Mouse (Mus musculus): ENCODE results near the gene Arpc1b. TPM values are rescaled to one million over a fixed set of nuclear protein-coding genes. Genes with fewer than 3 reads are reported as not detected.
A peak's percentile ranks its signal among the peaks of the same experiment; 100 is the strongest.
"Not testable (repeated sequence)": the region's sequence is repeated elsewhere in the genome, so short reads cannot be mapped to it uniquely, and the experiment has no call there.

Gene Arpc1b
- polyA plus RNA-seq (2016; fragmentation: Nextera tagmentation; extraction: Ambion mirVana), result 52.2 and 65.6 TPM in 2 replicates

DNA sequence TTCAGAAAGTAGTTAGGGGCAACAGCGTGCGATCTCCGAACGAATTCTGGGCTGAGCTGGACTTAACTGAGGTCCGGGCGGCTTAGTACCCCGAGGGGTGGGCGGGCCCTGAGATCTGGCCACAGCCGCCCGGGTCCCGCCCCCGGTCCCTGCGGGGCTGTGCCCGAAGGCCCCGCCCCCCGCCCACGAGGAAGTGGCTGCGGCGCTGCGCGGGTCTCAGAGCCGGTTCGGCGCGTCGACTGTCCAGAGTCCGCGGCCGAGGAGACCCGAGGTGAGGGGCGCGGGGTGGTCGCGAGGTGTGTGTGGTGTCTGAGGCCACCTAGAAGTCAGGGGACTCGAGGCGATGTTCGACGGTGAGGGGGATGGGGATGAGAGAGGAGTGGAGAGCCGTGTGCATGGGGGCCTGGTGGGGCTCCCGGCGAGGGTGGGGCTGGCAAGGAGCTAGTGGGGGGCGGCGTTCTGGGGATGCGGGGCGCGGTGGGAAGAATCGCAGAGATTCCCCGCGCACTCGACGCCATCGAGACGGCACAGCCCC is at the start of gene Arpc1b:
TSS of gene Arpc1b (plus strand) at position 145 of the 535 bp plus-strand sequence.
- Histone ChIP-seq H3K36me3 (replicated peaks) (peaks cover 16% of the 10 kb centered on the region), H3K9me3 (no peaks in the 10 kb centered on the region), H3K27ac (no peak within 1 kb of the TSS), H3K4me3 (replicated peaks) (peak within 1 kb of the TSS; percentile 53), H3K4me1 (peaks cover 11% of the 10 kb centered on the region; the same call in 1 of the 2 replicates), H3K9ac (peak within 1 kb of the TSS; percentile 60), H3K4me2 (peak within 1 kb of the TSS; percentile 70), H3K27me3 (peaks cover 39% of the 10 kb centered on the region)
- ATAC-seq (ENCODE audit: low FRiP score), result peak; percentile 62; the same call in 1 of the 2 replicates
- WGBS, result under 1% methylated on average over 38 of the region's 53 CpGs

- ATAC-seq (ENCODE audit: low FRiP score), result no peak
Measured at GRCm38 (mm10) chr5:145064765-145065340, 49.2 kb upstream of the Arpc1b start.

GRCm38 (mm10) chr5:145068863-145069262 is 45.2 kb upstream of the Arpc1b start:
- Histone ChIP-seq H3K4me2 (no peak overlapping the region), H3K4me3 (replicated peaks) (no peak overlapping the region), H3K4me1 (no peaks in the 10 kb centered on the region), H3K36me3 (replicated peaks) (no peaks in the 10 kb centered on the region), H3K9me3 (no peaks in the 10 kb centered on the region), H3K27ac (no peak overlapping the region), H3K27me3 (0 out of 2 replicates have a peak, but pooled peaks cover 3% of the 10 kb centered on the region), H3K9ac (no peak overlapping the region)
- no peak for ATAC-seq (ENCODE audit: low FRiP score)
- WGBS, result 64% methylated on average over 3 of the region's 3 CpGs

More at GRCm38 (mm10) chr5:145064765-145065340, 49.2 kb upstream of the Arpc1b start:
- 80% methylated on average over 1 of the region's 1 CpGs for WGBS
- H3K9me3 ChIP-seq, result no peaks in the 10 kb centered on the region
- H3K4me2 ChIP-seq, result no peak overlapping the region
- no peaks in the 10 kb centered on the region for H3K36me3 ChIP-seq (replicated peaks)
- no peak overlapping the region for H3K9ac ChIP-seq
- no peak overlapping the region for H3K4me3 ChIP-seq (replicated peaks)
- H3K4me1 ChIP-seq, result no peaks in the 10 kb centered on the region
- no peak overlapping the region for H3K27ac ChIP-seq
- 0 out of 2 replicates have a peak, but pooled peaks cover 3% of the 10 kb centered on the region for H3K27me3 ChIP-seq

DNA sequence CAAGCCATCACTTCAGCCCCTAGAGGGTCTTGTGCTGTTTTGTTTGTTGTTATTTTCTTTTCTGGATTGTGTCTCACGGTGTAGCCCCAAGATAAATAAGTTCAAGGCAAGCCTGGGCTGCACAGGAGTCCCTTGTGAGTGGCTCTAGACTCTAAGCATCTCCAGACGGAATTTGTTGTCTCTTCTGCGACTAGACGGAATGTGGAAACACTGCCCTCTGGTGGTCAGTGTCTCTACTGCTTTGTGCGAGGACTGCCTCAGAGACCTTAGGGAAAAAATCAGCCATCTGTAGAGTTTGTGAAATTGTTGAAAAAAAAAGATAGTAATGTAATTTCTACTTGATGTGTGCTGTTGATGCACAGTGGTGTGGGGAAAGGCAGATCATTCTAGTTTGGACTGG is 44.3 kb upstream of the Arpc1b start:
- Histone ChIP-seq H3K27me3 (0 out of 2 replicates have a peak, but pooled peaks cover 3% of the 10 kb centered on the region), H3K27ac (no peak overlapping the region), H3K4me2 (no peak overlapping the region), H3K4me3 (replicated peaks) (no peak overlapping the region), H3K36me3 (replicated peaks) (no peaks in the 10 kb centered on the region), H3K4me1 (no peaks in the 10 kb centered on the region), H3K9me3 (no peaks in the 10 kb centered on the region), H3K9ac (no peak overlapping the region)
- 2% methylated on average over 5 of the region's 5 CpGs for WGBS
- peak; percentile 57; the same call in 1 of the 2 replicates for ATAC-seq (ENCODE audit: low FRiP score)

GRCm38 (mm10) chr5:145071342-145071741 is 42.7 kb upstream of the Arpc1b start:
- Histone ChIP-seq H3K4me1 (no peaks in the 10 kb centered on the region), H3K9ac (no peak overlapping the region), H3K27me3 (0 out of 2 replicates have a peak, but pooled peaks cover 3% of the 10 kb centered on the region), H3K9me3 (no peaks in the 10 kb centered on the region), H3K4me3 (replicated peaks) (no peak overlapping the region), H3K4me2 (no peak overlapping the region), H3K27ac (no peak overlapping the region), H3K36me3 (replicated peaks) (no peaks in the 10 kb centered on the region)
- 60% methylated on average over 6 of the region's 6 CpGs for WGBS
- no peak for ATAC-seq (ENCODE audit: low FRiP score)

- 61% methylated on average over 3 of the region's 3 CpGs for WGBS
Measured at GRCm38 (mm10) chr5:145075081-145075480, 38.9 kb upstream of the Arpc1b start.

GRCm38 (mm10) chr5:145081866-145082613 is 32.0 kb upstream of the Arpc1b start:
- 92% methylated on average over 10 of the region's 10 CpGs for WGBS
- ATAC-seq (ENCODE audit: low FRiP score), result no peak
- Histone ChIP-seq H3K27me3 (peaks cover 3% of the 10 kb centered on the region; the same call in 1 of the 2 replicates), H3K4me2 (no peak overlapping the region), H3K4me1 (peaks cover 10% of the 10 kb centered on the region), H3K9ac (no peak overlapping the region), H3K27ac (no peak overlapping the region), H3K9me3 (no peaks in the 10 kb centered on the region), H3K36me3 (replicated peaks) (0 out of 2 replicates have a peak, but pooled peaks cover 3% of the 10 kb centered on the region), H3K4me3 (replicated peaks) (no peak overlapping the region)

More at GRCm38 (mm10) chr5:145075081-145075480, 38.9 kb upstream of the Arpc1b start:
- Histone ChIP-seq H3K27me3 (peaks cover 3% of the 10 kb centered on the region; the same call in 1 of the 2 replicates), H3K4me2 (no peak overlapping the region), H3K4me1 (no peaks in the 10 kb centered on the region), H3K9me3 (no peaks in the 10 kb centered on the region), H3K36me3 (replicated peaks) (no peaks in the 10 kb centered on the region), H3K9ac (no peak overlapping the region), H3K4me3 (replicated peaks) (no peak overlapping the region), H3K27ac (no peak overlapping the region)
- no peak for ATAC-seq (ENCODE audit: low FRiP score)

- not testable (repeated sequence) for H3K36me3 ChIP-seq (replicated peaks); H3K9me3 ChIP-seq; H3K27me3 ChIP-seq; H3K4me1 ChIP-seq
- Histone ChIP-seq H3K27ac (peak overlapping the region; percentile 83; the same call in 1 of the 2 replicates), H3K4me2 (peak overlapping the region; percentile 91), H3K9ac (peak overlapping the region; percentile 90), H3K4me3 (replicated peaks) (peak overlapping the region; percentile 78)
- WGBS, result 52% methylated on average over 6 of the region's 6 CpGs
- peak; percentile 28 for ATAC-seq (ENCODE audit: low FRiP score)
Measured at GRCm38 (mm10) chr5:145083201-145083600, 30.8 kb upstream of the Arpc1b start.

GRCm38 (mm10) chr5:145083632-145084451 is 30.2 kb upstream of the Arpc1b start, which contains the start of the genes Arpc1a and Kpna7:
Arpc1a (plus strand) TSS chr5:145083830.
Kpna7 (minus strand) TSS chr5:145084030.
- ATAC-seq (ENCODE audit: low FRiP score), result peak; percentile 98

GRCm38 (mm10) chr5:145084822-145085221 is 29.2 kb upstream of the Arpc1b start:
- Histone ChIP-seq H3K9ac (peak overlapping the region; percentile 90; the same call in 1 of the 2 replicates), H3K36me3 (replicated peaks) (peaks cover 6% of the 10 kb centered on the region; the same call in 1 of the 2 replicates), H3K4me1 (peaks cover 10% of the 10 kb centered on the region), H3K4me3 (replicated peaks) (peak overlapping the region; percentile 78), H3K27me3 (no peaks in the 10 kb centered on the region), H3K9me3 (no peaks in the 10 kb centered on the region), H3K27ac (no peak overlapping the region), H3K4me2 (peak overlapping the region; percentile 91)
- 85% methylated on average over 2 of the region's 2 CpGs for WGBS
- ATAC-seq (ENCODE audit: low FRiP score), result no peak

More at GRCm38 (mm10) chr5:145083632-145084451, 30.2 kb upstream of the Arpc1b start, which contains the start of the genes Arpc1a and Kpna7:
- peak within 1 kb of the TSS; percentile 91 for H3K4me2 ChIP-seq
- peak within 1 kb of the TSS; percentile 90 for H3K9ac ChIP-seq
- H3K4me1 ChIP-seq, result peaks cover 10% of the 10 kb centered on the region
- no peaks in the 10 kb centered on the region for H3K9me3 ChIP-seq
- peaks cover 6% of the 10 kb centered on the region; the same call in 1 of the 2 replicates for H3K36me3 ChIP-seq (replicated peaks)
- peak within 1 kb of the TSS; percentile 83; the same call in 1 of the 2 replicates for H3K27ac ChIP-seq
- H3K4me3 ChIP-seq (replicated peaks), result peak within 1 kb of the TSS; percentile 78
- peaks cover 3% of the 10 kb centered on the region; the same call in 1 of the 2 replicates for H3K27me3 ChIP-seq
- under 1% methylated on average over 54 of the region's 54 CpGs for whole genome bisulfite sequencing

- H3K27me3 ChIP-seq, result no peaks in the 10 kb centered on the region
- H3K4me3 ChIP-seq (replicated peaks), result no peak overlapping the region
- peaks cover 10% of the 10 kb centered on the region for H3K4me1 ChIP-seq
- no peak overlapping the region for H3K4me2 ChIP-seq
- 93% methylated on average over 2 of the region's 2 CpGs for whole genome bisulfite sequencing
- no peak overlapping the region for H3K27ac ChIP-seq
- H3K9ac ChIP-seq, result no peak overlapping the region
- H3K36me3 ChIP-seq (replicated peaks), result peaks cover 27% of the 10 kb centered on the region
- no peaks in the 10 kb centered on the region for H3K9me3 ChIP-seq
- no peak for ATAC-seq (ENCODE audit: low FRiP score)
Measured at GRCm38 (mm10) chr5:145088186-145088585, 25.8 kb upstream of the Arpc1b start.

Measured in forebrain, embryonic 12.5 days (tissue).